Mouse (Mus musculus) MEL (cell line): ENCODE measurements at regions not wholly inside any gene's neighbourhood (a gene's known extent, or its start where the extent isn't known, plus 50 kb on each side); places are given as distances from the start of the nearest gene placed in this dataset.

ENCODE experiments used
- CTCF ChIP-seq, 3 experiments: IDR thresholded peaks in 2 of 3; conservative IDR thresholded peaks in 1 of 3; 2 replicates each; pipeline ENCODE4 v1.5.1; 2011 to 2012; ENCODE audit warnings: low read length in 3 of 3, low read depth in 2 of 3, mild to moderate bottlenecking in 2 of 3, improper control_type of control experiment in 1 of 3, inconsistent platforms in 1 of 3, mixed read lengths in 1 of 3, moderate library complexity in 1 of 3; ENCODE audit not compliant: control insufficient read depth in 1 of 3, insufficient read depth in 1 of 3, poor library complexity in 1 of 3, severe bottlenecking in 1 of 3
- POLR2AphosphoS2 ChIP-seq: IDR thresholded peaks from 2 replicates; pipeline ENCODE4 v1.6.1; 2011; ENCODE audit warnings: low read length, improper control_type of control experiment
- ZC3H11A ChIP-seq: IDR thresholded peaks from 2 replicates; pipeline ENCODE4 v1.6.1; 2012; ENCODE audit warnings: low read depth, mild to moderate bottlenecking, inconsistent platforms, low read length, improper control_type of control experiment

- no peak for TF ChIP-seq CTCF (IDR thresholded peaks at IDR 0.05 in 2 of 3, conservative IDR thresholded peaks at IDR 0.05 in 1 of 3; ENCODE audit: control insufficient read depth in 1 of 3, insufficient read depth in 1 of 3, low read depth in 2 of 3, low read length in 3 of 3, poor library complexity in 1 of 3, severe bottlenecking in 1 of 3)
- no peak for TF ChIP-seq ZC3H11A
- no peak for TF ChIP-seq POLR2AphosphoS2
Observed at GRCm38 (mm10) chr5:133885016-133885415, 214.5 kb upstream of the Castor2 start.
